Mouse (Mus musculus) fibroblast of lung, adult 2 months (primary cell): ENCODE measurements around the gene Ccdc86.
A peak's percentile ranks its signal among the peaks of the same experiment; 100 is the strongest.

Experiments used
- DNase-seq: peaks from one replicate; pipeline ENCODE4 v3.0.0-alpha.2; 2011; ENCODE audit warnings: low read depth

Ccdc86 gene

GRCm38 (mm10) chr19:10949112-10949511 is at the start of gene Ccdc86:
Gene Ccdc86, minus strand, starts transcription at chr19:10949266.
- DNase-seq: peak; percentile 96

GRCm38 (mm10) chr19:10993150-10993549 is 44.1 kb upstream of the Ccdc86 start, which contains the start of gene Ms4a15:
Gene Ms4a15, minus strand, starts transcription at chr19:10993250.
- no peak for DNase-seq

- DNase-seq: no peak
Measured at GRCm38 (mm10) chr19:10991911-10992310, 42.8 kb upstream of the Ccdc86 start.

GRCm38 (mm10) chr19:10990751-10991150 is 41.7 kb upstream of the Ccdc86 start:
- DNase-seq: no peak

- no peak for DNase-seq
Measured at GRCm38 (mm10) chr19:10988563-10988962, 39.5 kb upstream of the Ccdc86 start.

GRCm38 (mm10) chr19:10985889-10986288 is 36.8 kb upstream of the Ccdc86 start:
- DNase-seq: peak; percentile 25

GRCm38 (mm10) chr19:10984551-10984950 is 35.5 kb upstream of the Ccdc86 start:
- DNase-seq: no peak

- DNase-seq: no peak
Measured at GRCm38 (mm10) chr19:10983146-10983545, 34.1 kb upstream of the Ccdc86 start.

GRCm38 (mm10) chr19:10980210-10980609 is 31.1 kb upstream of the Ccdc86 start:
- no peak for DNase-seq

- DNase-seq: peak; percentile 42
Measured at GRCm38 (mm10) chr19:10979184-10980168, 30.4 kb upstream of the Ccdc86 start.

GRCm38 (mm10) chr19:10976318-10976717 is 27.3 kb upstream of the Ccdc86 start:
- DNase-seq: no peak

- no peak for DNase-seq
Measured at GRCm38 (mm10) chr19:10975187-10975586, 26.1 kb upstream of the Ccdc86 start.

- DNase-seq: no peak
Measured at GRCm38 (mm10) chr19:10974238-10974865, 25.3 kb upstream of the Ccdc86 start, which contains the start of gene Ms4a10. Gene Ms4a10, minus strand, starts transcription at chr19:10974670.

- DNase-seq: no peak
Measured at GRCm38 (mm10) chr19:10973187-10973586, 24.1 kb upstream of the Ccdc86 start.

- DNase-seq: no peak
Measured at GRCm38 (mm10) chr19:10972660-10973059, 23.6 kb upstream of the Ccdc86 start.

- DNase-seq: no peak
Measured at GRCm38 (mm10) chr19:10970457-10970856, 21.4 kb upstream of the Ccdc86 start.

GRCm38 (mm10) chr19:10968578-10968977 is 19.5 kb upstream of the Ccdc86 start:
- no peak for DNase-seq

- no peak for DNase-seq
Measured at GRCm38 (mm10) chr19:10965721-10966120, 16.7 kb upstream of the Ccdc86 start.

GRCm38 (mm10) chr19:10959978-10960346 is 10.9 kb upstream of the Ccdc86 start:
- DNase-seq: no peak

GRCm38 (mm10) chr19:10959085-10959977 is 10.3 kb upstream of the Ccdc86 start:
- DNase-seq: peak; percentile 44

- DNase-seq: peak; percentile 27
Measured at GRCm38 (mm10) chr19:10952021-10952939, 3.2 kb upstream of the Ccdc86 start.
